Mouse (Mus musculus) NIH3T3 (cell line): ENCODE measurements around the gene Ppef1.
"Not testable (repeated sequence)": the region's sequence is repeated elsewhere in the genome, so short reads cannot be mapped to it uniquely, and the experiment has no call there.

Experiments
- DNase-seq: peaks from one replicate; pipeline ENCODE4 v3.0.0-alpha.2; 2012; ENCODE audit warnings: low read depth

The Ppef1 gene

GRCm38 (mm10) chrX:160735650-160736049 is at the start of gene Ppef1:
TSS of gene Ppef1 (minus strand) at chrX:160735765.
- DNase-seq: no peak

- DNase-seq: peak; percentile 53
These were observed 46.7 kb upstream of the Ppef1 start for GRCm38 (mm10) chrX:160782276-160782675.

DNA sequence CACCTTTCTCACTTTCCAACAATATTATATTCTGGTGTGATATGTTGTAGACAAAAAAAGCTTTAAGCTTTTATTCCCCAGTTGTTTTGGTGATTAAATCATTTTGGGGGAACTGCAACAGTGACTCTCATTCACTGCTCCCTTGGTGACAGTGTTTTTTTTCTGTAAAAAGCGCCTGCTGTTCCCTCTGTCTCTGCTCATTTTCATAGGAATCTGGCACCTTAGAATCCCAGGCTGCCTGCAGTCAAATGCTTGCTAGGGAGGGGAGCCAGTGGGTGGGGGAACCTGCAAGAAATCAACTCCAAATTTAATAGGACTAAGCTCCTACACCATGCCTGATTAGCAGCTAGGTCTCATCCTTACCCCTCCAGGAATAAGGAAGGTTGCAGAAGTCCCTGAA is 37.5 kb upstream of the Ppef1 start:
- no peak for DNase-seq

DNA sequence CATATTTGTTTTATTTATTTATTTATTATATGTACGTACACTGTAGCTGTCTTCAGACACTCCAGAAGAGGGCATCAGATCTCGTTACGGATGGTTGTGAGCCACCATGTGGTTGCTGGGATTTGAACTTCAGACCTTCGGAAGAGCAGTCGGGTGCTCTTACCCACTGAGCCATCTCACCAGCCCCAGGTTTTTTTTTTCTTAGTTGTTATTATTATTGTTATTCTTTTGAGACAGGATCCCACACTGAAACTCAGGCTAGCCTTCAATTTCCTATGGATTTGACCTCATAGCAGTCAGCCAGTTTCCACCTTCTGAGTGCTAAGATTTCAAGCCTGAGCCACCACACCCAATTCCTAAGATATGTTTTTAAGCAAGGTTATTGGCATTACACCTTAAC is 34.1 kb upstream of the Ppef1 start:
- DNase-seq: not testable (repeated sequence)

DNA sequence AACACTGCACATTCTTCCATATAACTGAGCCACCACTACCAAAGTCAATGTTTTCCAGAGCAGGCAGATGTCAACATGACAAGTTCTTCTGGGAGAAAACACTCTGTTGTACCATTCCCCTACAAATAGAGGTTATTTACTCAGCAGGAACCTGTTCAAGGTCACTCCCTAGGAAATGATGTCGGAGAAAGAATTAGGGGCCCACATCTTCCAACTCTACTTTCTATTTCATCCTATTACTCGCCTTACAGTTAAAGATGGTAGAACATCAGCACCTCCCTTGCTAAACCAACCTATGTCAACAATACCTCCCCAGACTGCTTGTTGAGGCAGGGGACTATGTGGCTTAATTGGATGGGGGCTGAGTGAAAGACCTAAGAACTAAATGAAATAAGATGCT is 32.1 kb upstream of the Ppef1 start, which contains the start of gene Rs1:
Gene Rs1 (plus strand): TSS at position 301 of the 400 bp plus-strand sequence.
- no peak for DNase-seq

DNA sequence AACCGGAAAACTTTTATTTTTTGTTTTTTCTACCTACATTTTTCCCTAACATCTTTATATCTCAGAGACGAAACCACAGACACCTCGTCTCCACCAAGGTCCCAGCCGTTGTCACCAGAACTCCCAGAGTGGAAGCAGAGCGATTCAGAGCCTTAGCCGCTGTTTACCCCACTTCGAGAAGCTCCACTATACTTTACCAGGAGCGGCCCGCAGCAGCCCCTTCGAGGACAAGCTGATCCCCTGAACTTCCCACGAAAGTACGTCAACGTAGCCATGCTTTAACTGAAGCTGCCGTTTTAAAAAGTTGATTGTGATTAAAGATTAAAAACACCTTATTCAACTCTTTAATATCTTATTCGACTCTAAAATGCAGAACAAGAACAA is 30.7 kb upstream of the Ppef1 start:
- DNase-seq: peak; percentile 60

DNA sequence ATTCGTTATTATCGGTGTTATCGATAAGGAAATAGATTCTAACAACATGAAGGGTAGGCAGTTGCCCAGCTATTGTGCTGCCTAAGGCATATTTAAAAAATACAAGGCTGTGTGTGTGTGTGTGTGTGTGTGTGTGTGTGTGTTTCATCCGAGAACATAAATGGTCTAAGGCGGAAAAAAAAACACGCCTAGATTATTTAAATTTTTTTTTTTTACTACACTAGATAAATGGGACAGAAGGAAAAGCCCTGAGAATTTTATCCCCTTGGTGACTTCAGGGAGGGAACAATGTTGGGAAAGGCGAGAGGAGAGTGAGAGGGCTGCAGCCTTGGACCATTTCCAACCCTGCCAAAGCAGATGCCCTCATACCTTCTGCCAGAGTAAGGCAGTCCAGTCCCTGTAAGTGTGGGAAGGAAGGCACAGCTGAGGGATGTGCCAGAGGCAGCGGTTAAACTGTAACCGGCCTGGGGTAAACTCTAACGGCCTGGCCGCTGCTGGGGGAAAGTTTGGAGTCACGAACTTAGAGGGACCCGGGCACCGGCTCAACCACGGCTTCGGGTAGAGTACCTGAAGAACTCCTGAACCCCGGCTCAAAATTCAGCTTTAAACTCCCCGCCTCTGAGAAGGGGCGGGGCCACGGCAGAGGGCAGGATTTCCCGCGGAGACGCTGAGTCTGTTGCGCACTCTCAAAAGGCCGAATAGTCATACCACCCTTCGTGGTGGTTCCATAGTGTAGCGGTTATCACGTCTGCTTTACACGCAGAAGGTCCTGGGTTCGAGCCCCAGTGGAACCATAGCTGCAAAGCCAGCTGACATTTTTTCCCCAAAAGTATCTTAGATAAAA is 30.0 kb upstream of the Ppef1 start:
- peak; percentile 91 for DNase-seq

DNA sequence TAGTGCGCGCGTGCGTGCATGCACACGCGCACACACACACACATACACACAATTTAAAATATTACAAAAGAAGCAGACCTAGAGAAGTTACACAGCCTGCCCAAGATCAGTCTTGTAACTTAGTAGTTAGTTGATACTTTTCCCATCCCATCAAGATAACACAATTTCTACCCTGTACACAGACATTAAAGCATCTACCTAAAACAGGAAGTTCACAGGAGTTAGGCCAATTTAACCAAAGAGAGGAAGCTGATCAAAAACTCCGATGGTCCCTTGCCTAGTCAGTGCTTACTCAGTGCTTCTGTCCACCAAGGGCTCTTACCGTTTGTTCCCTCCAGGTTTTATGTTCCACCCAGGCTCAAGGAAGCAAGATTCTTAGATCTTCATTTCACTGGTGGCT is 15.2 kb upstream of the Ppef1 start:
- no peak for DNase-seq

- DNase-seq: peak; percentile 23
These were observed 13.1 kb upstream of the Ppef1 start for GRCm38 (mm10) chrX:160748653-160749052.

- no peak for DNase-seq
These were observed 9.8 kb upstream of the Ppef1 start for GRCm38 (mm10) chrX:160745399-160745798.

GRCm38 (mm10) chrX:160699171-160699570 is 36.4 kb downstream of the Ppef1 start:
- DNase-seq: no peak

GRCm38 (mm10) chrX:160691559-160691958 is 44.0 kb downstream of the Ppef1 start:
- no peak for DNase-seq

- DNase-seq: no peak
These were observed 45.5 kb downstream of the Ppef1 start for GRCm38 (mm10) chrX:160690094-160690493.

- no peak for DNase-seq
These were observed 65.6 kb downstream of the Ppef1 start for GRCm38 (mm10) chrX:160669992-160670391.

DNA sequence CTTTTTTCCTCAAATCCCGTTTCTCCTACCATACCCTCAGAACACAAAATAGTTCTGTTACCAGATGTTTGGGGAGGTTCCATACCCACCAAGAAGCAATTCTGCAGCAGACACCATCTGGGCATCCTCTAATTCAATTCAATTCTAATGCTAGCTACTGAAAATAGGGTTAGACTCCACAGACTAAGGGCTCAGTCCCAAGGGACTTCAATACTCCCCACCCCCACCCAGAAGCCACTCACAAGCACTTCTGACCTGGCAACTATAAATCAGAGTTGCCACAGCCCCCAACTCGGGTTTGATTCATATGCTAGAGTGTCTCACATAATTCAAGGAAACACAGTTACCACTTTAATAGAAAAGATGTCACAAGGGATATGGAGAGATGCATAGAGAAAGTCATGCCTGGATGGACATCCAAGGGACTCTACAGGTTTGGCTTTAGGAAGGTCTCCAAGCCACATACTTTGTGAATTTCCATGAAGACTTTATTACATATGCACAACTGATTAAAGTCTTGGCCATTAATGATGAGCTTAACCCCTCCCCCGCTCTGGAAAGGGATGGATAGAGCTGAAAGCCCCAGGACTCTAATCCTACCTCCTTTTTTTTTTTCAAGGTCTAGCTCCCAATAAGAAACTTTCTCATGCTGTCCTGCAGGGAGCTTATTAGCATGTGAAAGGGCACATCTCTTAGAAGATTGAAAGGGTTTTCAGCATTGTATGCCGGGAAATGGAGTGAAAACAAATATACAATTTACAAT is 124.5 kb downstream of the Ppef1 start:
- DNase-seq: no peak

DNA sequence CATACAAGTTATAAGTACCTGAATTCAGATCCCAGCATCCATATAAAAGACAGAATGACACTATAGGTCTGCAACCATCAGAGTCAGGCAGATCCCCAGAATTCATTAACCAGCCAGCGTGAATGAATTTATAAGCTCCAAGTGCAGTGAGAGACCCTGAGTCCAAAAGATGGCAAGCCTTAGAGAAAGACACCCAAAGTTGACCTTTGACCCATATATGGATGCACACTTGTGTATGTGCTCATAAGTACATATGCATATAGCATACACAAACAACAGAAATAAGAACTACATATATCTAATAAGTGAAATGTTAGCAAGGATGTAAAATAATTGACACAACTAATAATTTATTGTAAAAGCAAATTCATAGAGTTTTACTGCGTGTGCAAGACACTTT is 125.1 kb downstream of the Ppef1 start:
- no peak for DNase-seq

DNA sequence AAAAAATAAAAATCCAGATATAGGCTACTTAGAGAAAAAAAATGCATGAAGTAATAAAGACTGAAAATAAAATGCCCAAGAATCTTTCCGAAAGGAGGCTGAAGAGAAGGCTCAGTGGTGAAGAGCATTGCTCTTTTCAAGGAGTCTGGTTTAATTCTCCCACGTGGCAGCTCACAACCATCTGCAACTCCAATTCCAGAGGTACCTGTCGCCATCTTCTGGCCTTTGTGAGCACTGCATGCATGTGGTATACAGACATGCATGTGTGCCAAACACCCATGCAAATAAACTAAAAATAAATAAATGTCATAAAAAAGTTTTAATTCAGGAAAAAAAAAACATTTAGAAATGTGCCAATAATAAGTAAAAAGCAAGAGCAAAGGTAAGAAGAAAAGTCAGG is 125.7 kb downstream of the Ppef1 start:
- DNase-seq: peak; percentile 69

DNA sequence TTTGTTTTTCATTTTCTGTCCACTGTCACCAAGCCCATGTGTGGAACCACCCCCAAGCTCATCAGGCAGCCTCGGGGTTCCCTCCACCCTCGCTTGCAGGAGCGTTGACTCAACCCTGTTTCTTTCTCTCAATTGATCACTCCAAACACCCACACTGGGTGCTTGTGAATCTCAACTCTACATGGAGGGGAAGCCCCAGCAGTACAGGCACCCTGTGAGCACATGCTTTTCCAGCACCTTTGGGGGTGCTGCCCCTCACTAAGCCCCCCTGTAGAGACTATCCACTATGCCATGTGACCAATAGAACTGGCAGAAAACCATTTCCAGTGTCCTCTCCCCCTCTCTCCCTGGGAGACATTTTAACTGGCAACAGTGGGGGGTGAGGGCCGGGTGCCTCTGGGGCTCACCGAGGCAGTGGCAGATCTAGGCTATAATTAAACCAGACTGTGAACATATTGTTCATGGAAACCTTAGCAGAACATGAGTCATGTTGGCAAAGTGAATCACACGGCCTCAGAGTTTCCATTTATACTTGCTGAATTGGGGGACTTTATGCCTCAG is 131.5 kb downstream of the Ppef1 start:
- DNase-seq: peak; percentile 76

GRCm38 (mm10) chrX:160603316-160603715 is 132.2 kb downstream of the Ppef1 start:
- DNase-seq: no peak

DNA sequence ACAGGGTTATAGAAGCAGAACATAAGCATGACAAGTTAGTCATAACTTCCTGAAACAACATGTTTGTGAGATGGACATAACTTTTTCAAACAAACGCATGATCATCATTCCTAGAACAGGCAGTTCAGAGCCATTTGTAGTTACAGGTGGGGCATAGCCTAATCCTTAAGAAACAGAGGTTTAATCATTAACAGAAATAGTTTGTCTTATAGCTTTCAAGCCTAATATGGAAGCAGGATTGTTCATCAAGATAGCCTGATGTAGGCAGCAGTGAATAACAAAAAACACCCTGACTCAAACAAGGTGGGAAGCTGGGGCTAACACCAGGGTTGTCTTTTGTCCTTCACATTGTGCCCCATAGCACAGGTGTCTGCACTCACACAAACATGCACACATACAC is 132.8 kb downstream of the Ppef1 start:
- DNase-seq: no peak

DNA sequence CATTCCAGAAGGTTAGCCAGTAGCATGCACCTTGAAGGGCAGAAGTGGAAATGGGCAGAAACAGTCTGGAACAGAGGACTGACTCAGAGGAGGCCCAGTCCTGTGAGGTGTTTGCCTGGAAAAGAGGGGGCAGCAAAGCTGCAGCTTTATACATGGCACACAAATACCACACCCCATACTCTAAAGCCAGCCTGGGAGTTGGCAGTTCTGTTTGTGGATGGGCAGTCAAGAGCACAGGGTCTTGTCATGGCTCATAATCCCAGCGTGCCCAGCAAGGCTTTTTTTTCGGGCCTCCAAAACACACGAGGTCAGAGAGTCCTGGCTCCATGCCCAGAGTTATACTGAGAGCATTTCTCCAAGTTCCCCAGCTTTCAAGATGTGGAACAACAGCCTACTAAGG is 134.5 kb downstream of the Ppef1 start:
- DNase-seq: peak; percentile 68

DNA sequence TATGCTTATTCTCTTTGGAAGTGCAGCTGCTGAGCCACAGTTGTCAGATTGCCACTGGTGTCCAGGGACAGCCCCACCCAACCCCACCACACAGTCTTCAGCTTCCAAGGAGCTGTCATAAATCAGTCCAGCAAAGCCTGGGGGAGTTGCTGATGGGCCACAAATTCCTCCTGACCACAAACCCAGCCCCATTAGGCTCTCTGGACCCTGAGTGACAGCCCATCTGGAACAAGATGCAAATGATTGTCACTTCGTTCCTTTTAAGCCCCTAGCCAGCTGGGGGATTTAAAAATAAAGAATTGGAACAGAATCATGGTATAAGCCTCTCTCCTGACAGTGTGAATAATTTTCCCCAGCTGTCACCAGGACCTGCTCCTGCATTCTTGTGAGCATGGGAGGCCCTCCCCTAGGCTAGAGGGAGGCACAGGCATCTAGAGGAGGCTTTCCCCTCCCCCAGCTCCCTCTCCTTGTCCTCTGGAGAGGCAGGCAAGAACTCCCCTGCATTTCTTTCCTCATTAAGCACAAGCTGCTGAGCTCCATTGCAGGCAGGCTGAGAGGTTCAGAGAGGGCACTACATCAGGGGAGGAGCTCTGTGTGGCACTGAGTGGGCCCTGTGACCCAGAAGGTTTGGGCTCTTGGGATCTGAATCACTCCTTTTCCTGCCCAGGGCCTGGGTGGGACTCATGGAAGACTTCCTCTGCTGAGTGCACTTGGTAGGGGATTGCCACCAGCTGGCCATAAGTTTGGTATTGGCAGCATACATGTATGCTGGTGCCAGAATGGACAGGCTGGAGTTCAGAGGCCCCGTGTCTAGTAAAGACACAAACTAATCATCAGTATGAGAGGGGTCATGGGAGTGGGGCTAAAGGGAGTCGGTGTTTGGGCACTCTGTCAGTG is 136.8 kb downstream of the Ppef1 start:
- peak; percentile 75 for DNase-seq
